Mouse (Mus musculus): ENCODE data around the gene Csf2rb2. TPM values are rescaled to one million over a fixed set of nuclear protein-coding genes. Genes with fewer than 3 reads are reported as not detected.
A peak's percentile ranks its signal among the peaks of the same experiment; 100 is the strongest.
"Not testable (repeated sequence)": the region's sequence is repeated elsewhere in the genome, so short reads cannot be mapped to it uniquely, and the experiment has no call there.

Gene Csf2rb2
- total RNA-seq, 2 experiments from 2014 or later, result 0.39 to 0.59 TPM

DNA sequence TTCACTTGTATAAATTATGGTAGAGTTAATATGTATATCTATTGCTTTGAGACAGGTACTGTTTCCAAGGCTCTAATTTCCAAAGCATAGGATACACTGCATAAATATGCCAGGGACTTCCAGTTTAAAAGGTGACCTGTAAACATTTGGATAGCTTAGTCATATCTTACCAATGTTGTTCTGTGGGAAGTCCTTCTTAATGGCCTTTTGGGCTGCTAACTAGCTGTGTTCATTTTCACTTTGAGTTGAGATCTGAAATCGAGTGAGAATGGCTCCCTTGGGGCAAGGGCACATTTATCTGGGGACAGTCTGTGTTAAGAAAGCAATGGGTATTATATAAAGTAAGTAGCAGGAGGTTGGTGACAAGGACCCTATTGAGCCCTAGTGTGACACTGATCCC is 17.8 kb upstream of the Csf2rb2 start:
- intact Hi-C loops (cut with DNase I), result loop anchor here (5.0 to 10.0 kb wide), 2 partner anchors 66 to 139 kb away; no protein-coding TSS in a partner anchor
- no peak for DNase-seq (ENCODE audit: low spot score in 2 of 2)

DNA sequence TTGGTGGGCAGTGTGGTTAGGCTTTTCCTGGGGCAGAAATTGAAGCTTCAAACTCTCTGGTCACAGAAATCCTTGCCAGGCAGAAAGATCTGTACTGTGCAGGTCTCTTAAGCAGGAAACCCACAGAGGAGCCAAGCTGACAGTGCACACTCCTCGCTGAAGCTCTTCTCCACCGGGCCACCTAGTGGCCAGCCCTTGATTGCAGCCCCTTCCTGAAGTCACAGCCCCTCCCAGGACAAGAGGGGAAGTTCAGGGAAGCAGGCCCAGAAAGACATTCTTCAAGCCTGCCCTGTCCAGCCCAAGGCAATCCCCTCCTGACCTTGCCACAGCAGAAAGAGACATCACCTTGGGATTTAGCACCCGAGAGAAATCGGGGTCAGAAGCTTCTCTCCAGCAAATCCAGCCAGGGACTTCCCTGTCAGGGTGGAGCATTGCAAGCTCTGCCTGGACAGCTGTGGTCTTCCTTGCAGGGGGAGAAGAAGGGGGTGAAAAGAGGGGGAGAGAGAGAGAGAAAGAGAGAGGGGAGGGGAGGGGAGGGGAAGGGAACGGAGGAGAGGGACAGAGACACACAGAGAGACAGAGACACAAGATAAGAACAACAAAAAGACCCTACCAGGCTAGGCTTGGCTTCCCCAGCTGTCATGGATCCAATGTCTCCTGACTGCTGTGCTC is 15.4 kb upstream of the Csf2rb2 start:
- intact Hi-C loops (cut with DNase I), result loop anchor here (5.0 to 10.0 kb wide), 2 partner anchors 64 to 136 kb away; no protein-coding TSS in a partner anchor
- peak; percentile 49 to 59 for DNase-seq (ENCODE audit: low spot score in 2 of 2)

DNA sequence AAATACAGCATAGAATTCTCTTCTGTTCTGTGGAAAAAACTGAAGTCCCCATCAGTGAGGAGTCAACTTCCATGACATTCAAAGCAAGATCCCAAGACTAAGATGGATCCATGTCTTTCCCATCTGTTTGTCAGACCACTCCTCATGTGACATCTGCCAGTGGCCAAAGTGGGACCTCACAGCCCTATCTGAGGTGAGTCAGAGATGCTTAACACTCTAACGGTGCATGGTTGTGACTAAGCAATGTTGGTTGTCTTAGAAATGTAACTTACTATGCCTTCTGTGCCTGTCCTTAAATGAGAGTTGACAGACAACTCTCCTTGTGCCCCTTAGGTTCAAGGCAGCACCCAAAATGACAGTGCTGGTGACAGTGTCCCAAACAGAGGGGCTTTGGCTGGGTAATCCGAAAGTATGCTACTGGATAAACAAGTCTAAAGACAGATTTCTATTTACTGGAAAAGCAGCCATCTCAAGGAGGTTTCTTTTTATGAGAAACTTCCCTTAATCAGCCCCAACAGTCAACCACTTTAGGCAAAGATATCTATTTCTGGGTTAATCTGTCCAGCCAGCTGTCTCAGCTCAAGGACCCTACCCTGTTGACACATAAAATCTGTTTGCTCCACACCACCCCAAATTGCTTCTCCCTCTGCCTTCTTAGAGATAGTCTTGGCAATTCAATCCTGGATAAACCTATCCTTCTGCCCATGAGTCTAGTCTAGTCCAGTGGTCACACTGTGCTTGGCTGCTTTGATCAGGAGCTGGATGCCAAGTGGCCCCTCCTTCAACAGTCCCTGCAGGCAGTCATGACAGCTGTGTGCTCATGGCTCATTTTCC is 13.0 kb upstream of the Csf2rb2 start:
- intact Hi-C loops (cut with DNase I), result not testable (repeated sequence)

DNA sequence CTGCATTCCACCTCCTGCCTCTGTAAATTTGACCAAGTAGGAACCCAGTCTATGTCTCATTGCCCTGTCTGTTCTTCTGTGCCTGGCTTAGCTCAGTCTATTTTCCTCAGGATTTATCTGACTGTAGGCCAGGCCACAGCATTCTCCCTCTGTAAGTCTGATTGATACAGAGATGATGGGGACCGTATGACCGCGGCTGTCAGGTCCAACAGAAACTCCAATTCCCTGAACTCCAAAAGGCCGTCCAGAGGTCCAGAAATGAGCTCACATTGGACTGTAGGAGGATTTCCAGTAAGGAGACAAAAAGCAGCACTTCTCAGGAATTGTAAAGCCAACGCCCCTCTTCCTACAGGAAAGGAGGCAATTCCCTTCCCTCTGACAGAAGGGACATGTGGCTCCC is 8.1 kb upstream of the Csf2rb2 start:
- intact Hi-C loops (cut with DNase I); DNase-seq (ENCODE audit: low spot score in 2 of 2): not testable (repeated sequence)

More for the DNA sequence above, 13.0 kb upstream of the Csf2rb2 start:
- not testable (repeated sequence) for DNase-seq (ENCODE audit: low spot score in 2 of 2)

DNA sequence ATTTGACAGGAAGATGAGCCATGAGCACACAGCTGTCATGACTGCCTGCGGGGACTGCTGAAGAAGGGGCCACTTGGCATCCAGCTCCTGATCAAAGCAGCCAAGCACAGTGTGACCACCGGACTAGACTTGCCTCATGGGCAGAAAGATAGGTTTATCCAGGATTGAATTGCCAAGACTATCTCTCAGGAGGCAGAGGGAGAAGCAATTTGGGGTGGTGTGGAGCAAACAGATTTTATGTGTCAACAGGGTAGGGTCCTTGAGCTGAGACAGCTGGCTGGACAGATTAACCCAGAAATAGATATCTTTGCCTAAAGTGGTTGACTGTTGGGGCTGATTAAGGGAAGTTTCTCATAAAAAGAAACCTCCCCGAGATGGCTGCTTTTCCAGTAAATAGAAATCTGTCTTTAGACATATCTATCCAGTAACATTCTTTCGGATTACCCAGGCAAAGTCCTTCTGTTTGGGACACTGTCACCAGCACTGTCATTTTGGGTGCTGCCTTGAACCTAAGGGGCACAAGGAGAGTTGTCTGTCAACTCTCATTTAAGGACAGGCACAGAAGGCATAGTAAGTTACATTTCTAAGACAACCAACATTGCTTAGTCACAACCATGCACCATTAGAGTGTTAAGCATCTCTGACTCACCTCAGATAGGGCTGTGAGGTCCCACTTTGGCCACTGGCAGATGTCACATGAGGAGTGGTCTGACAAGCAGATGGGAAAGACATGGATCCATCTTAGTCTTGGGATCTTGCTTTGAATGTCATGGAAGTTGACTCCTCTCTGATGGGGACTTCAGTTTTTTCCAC is 7.1 kb upstream of the Csf2rb2 start:
- DNase-seq (ENCODE audit: low spot score in 2 of 2); intact Hi-C loops (cut with DNase I): not testable (repeated sequence)

DNA sequence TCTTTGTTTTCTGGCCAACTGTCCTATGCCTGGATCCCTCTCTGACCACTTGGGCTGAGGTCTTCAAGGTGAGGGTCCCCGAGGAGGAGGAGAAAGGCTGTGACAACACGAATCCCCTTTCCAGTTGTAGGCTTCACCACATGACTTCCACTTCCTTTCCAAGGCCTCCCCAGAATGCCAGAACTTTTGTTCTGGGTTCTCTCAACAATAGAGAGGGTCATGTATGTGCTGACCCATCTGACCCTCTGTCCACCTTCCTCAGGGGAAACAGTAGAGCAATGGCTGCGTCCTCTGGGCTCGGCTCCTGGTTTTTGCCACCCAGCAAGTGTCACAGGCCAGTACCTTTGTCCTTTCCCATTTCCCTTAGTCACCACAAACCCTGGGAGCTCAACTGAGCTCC is 5.5 kb upstream of the Csf2rb2 start:
- intact Hi-C loops (cut with DNase I), result no loop called here
- DNase-seq (ENCODE audit: low spot score in 2 of 2), result no peak

- intact Hi-C loops (cut with DNase I), result no loop called here
- no peak for DNase-seq (ENCODE audit: low spot score in 2 of 2)
Measured at GRCm38 (mm10) chr15:78309865-78310264, 4.3 kb upstream of the Csf2rb2 start.

DNA sequence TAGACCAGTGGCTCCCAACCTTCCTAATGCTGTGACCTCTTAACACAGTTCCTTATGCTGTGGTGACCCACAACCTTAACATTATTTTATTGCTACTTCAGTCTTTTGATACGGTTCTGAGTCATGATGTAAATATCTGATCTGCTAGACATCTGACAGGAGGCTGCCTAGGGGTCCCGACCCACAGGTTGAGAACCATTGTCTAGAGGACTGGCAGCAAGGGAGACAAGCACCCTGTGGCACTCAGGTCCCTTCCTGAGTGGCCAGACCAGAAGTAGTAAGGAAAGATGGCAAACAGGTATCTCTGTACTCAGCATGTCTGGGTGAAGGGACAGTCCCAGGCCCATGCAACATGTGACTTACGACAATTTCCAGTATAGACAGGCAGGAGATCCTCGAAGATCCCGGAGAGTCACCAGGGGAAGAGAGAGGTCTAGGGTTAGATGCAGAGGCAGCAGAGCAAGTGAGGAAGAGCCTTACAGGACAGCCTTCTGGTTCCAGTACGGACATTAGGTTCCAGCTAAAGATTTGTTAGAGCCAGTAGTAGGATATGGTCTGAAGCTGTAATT is 1.8 kb downstream of the Csf2rb2 start:
- intact Hi-C loops (cut with DNase I), result no loop called here
- no peak for DNase-seq (ENCODE audit: low spot score in 2 of 2)

DNA sequence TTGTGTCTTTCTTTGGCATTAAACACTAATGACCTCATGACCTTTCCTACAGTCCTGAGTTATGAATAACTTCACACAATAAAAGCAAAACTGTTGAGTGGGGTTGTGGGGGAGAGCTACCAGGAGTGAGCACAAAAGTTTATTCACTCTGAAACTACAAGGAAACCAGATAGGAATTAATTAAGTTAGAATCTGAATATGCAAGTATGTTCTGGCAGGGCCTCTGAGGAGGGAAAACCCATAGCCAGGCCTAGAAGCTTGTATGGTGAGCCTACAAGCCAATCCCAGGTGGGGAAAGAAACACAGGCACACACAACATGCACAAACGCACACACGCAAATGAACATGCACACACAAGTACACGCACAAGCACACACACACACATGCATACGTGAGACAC is 2.8 kb downstream of the Csf2rb2 start:
- no peak for DNase-seq (ENCODE audit: low spot score in 2 of 2)
- intact Hi-C loops (cut with DNase I), result no loop called here

DNA sequence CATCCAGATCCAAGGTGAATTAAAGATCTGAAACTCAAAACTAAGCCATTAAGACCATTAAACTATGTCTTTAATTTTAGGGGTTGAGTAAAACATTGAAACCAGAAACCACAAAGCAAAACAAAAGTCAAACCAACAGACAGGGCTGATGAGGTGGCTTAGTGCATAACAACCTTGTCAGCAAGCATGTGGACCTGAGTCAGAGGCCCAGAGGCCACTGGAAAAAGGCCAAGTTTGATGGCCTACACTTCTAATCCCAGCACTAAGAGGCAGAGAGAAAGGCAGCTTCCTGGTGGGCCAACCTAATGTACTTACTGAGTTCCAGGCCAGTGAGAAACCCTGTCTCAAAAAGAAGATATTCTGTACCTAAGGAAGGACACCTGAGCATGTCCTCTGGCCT is 4.7 kb downstream of the Csf2rb2 start:
- DNase-seq (ENCODE audit: low spot score in 2 of 2), result no peak
- intact Hi-C loops (cut with DNase I), result no loop called here

DNA sequence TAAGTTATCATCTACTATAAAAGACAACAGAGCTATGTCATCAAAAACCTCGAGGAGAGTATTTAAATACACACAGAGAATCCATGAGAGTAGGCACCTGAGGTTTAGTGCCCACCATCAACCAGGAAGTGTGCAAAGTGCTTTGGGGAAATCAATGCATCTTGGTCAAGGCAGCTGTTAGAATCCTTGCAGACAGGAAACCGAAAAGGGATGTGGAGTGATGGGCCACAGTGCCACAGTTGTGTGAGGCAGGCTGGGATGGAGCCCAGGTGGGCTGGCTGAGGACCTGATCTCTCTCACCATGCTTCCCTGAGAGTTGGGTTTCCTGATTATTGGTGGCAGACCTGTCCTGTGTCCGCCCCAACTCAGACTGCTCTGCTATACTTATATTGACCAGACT is 5.9 kb downstream of the Csf2rb2 start:
- intact Hi-C loops (cut with DNase I), result no loop called here
- DNase-seq (ENCODE audit: low spot score in 2 of 2), result no peak

DNA sequence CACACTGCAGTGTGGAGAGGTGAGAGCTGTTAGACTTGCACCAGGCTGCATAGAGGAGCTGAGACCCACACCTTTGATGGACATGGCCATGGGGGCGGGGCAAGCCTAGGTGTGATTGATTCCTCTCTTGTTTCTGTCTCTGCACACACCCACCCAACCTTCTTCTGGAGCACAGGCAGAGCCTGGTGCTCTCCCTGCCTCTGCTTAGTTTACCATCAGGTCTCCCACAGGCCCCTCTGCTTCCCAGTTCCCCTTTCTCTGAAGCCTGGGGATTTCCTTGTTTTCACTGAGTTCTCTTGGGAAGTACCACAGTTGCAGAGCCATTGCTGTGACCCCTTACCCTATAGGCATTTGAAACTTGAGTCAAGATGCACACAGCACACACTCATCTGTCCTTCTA is 7.0 kb downstream of the Csf2rb2 start:
- DNase-seq (ENCODE audit: low spot score in 2 of 2), result no peak
- intact Hi-C loops (cut with DNase I), result no loop called here

GRCm38 (mm10) chr15:78293716-78294115 is 11.8 kb downstream of the Csf2rb2 start:
- intact Hi-C loops (cut with DNase I), result no loop called here
- DNase-seq (ENCODE audit: low spot score in 2 of 2), result no peak

DNA sequence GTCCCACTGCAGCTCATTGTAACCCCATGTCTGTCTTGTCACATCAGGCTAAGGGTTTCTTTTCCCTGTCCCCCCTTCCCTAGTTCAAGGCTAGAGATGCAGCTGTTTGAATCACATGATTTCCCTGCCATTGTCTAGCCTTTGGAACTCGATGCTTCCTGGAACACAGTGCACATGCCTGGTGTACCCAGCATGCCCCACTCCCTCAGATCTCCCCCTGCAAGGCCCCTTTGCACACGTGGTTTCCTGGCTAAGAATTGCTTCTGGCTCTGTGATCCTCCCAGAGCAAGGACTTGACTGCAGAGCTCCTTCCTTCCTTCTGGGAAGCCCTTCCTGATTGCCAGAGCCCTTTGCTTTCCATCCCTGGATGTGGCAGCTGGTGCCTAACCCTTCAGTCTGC is 12.3 kb downstream of the Csf2rb2 start:
- intact Hi-C loops (cut with DNase I); DNase-seq (ENCODE audit: low spot score in 2 of 2): not testable (repeated sequence)

DNA sequence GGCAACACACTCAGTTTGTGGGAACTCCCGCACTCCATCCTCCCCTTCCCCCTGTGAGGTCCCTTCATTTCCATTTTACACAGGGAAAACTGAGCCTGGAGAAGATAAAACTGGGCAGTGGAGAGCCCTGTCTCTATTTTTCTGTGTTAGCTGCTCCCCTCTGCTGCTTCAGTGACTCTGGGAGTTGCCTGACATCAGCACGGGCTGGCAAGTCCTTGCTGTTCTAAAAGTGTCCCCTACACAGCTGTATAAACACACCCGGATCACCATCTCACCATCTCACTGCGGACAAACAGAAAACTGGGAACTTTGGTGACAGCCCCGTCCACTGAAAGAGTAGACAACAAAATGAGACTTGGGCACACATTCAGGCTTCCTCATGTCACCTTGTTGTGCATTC is 15.7 kb downstream of the Csf2rb2 start:
- intact Hi-C loops (cut with DNase I), result not testable (repeated sequence)

GRCm38 (mm10) chr15:78287941-78288340 is 17.6 kb downstream of the Csf2rb2 start:
- intact Hi-C loops (cut with DNase I), result no loop called here
- no peak for DNase-seq (ENCODE audit: low spot score in 2 of 2)

More for the DNA sequence above, 15.7 kb downstream of the Csf2rb2 start:
- not testable (repeated sequence) for DNase-seq (ENCODE audit: low spot score in 2 of 2)

DNA sequence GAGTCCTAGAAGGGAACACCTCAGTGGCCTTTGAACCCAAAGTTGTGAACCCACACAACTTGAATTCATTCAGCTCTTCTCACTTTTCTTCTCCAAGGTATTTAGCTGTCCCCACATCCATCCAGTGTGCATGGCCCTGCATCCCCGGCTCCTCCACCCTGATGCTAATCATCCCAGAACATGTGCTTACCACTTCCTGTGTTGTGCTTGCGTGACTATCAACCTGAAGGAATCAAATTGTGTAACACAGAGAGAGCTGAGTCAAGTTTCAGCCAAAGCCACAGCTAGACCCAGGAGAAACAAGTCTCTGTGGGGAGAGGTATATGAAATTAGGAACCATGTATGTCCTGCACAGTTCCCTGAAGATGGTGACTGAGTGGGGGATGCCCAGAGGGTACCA is 27.2 kb downstream of the Csf2rb2 start:
- intact Hi-C loops (cut with DNase I), result no loop called here
- no peak for DNase-seq (ENCODE audit: low spot score in 2 of 2)

DNA sequence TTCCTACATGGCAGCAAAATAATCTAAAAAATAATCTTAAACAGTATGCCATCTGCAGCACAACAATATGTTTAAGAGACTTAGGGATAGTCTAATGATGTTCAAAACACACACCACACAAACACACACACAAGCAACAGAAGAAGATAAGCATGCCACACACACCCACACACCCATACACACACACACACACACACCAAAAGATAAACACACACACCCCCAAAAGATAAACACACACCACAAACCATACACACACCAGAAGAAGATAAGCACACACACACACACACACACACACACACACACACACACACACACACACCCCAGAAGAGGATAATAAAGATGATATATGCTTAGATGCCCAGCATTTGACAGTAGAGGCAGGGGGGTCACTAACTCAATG is 34.3 kb downstream of the Csf2rb2 start:
- no peak for DNase-seq (ENCODE audit: low spot score in 2 of 2)
- intact Hi-C loops (cut with DNase I), result no loop called here

DNA sequence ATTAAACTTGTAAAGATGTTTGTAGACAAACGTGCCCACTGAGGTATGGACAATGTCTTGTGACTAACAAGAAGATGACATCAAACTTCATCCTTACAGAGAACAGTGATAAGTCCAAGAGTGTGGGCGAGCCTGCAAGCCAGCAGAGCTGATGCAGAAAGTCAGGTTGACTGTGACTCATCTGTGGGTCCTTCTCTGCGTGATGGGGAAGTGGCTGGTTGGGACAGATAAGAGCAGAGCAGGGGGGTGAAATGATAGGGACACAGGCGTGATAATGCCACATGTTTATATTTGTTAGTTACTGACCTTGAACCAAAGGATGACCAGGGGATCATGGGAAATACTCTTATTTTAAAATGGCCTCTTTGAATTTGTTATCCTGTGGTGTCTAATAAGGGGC is 37.7 kb downstream of the Csf2rb2 start:
- intact Hi-C loops (cut with DNase I), result no loop called here
- DNase-seq (ENCODE audit: low spot score in 2 of 2), result no peak

DNA sequence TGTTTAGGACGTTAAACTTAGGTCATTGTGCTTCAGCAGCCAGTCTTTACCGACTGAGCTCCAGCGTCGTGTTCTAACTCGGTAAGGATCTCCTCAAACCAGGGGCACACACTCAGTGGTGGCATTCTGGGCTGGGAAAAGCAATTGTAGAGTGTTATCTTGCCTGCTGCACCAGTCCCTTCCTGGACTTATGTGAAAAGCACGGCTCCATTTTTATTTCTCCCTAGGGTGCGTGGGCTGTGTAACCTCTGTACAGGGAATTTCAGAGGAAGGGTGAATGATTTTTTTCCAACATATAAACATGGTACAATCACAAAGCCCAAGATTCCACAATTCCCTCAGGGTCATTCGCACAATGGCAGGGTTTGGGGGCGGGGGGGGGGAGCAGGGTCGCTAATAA is 38.1 kb downstream of the Csf2rb2 start:
- intact Hi-C loops (cut with DNase I), result no loop called here
- DNase-seq (ENCODE audit: low spot score in 2 of 2), result no peak

Data from left cerebral cortex, postnatal 36 days (tissue).